Mouse (Mus musculus): ENCODE data around the gene 2410137M14Rik.

GRCm38 (mm10) chr17:37018328-37018727 is 37.3 kb upstream of the 2410137M14Rik start:
- TF ChIP-seq POLR2A (IDR thresholded peaks at IDR 0.05; ENCODE audit: insufficient read depth, low read length) (no peak), CTCF (IDR thresholded peaks at IDR 0.05; ENCODE audit: low read depth, low read length) (no peak)

Measured in ES-Bruce4 (cell line).